Mouse (Mus musculus): ENCODE results near the gene Nelfcd. TPM values are rescaled to one million over a fixed set of nuclear protein-coding genes. Genes with fewer than 3 reads are reported as not detected.

Gene Nelfcd
- polyA plus RNA-seq, 2 experiments, result 109 to 118 TPM

DNA sequence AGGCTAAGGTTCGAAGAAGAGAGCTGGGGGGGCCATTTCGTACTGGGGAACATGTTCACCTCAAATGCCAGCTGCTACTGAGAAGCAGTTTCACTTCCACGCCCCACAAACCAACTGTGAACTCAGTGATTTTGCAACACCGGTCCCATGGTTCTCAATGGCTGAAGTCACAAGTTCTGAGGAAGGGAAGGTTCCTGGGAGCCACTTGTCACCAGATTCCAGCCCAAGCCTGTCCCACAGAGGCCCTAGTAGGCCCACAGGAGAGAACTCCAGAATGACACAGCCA lies 22.0 kb downstream of the Nelfcd start:
- WGBS, result 97% methylated on average over 4 of the region's 4 CpGs
- TF ChIP-seq POLR2A (IDR thresholded peaks at IDR 0.05; ENCODE audit: borderline replicate concordance, extremely low read depth, insufficient read depth, insufficient read length), result no peak
- DNase-seq (ENCODE audit: low spot score) (no peak), ATAC-seq (ENCODE audit: low FRiP score, low read depth) (no peak)
- peaks cover 17% of the 10 kb centered on the region for H3K4me1 ChIP-seq (ENCODE audit: control insufficient read depth, insufficient read depth, low read length)
- H3K4me2 ChIP-seq (replicated peaks; ENCODE audit: low read depth, low read length, severe bottlenecking), result peak overlapping the region; percentile 73
- no peak overlapping the region; the same call in 1 of the 2 replicates for H3K4me3 ChIP-seq (replicated peaks; ENCODE audit: low read length)
- H3K27ac ChIP-seq (replicated peaks; ENCODE audit: low read depth, low read length), result no peak overlapping the region
- H3K9me3 ChIP-seq (ENCODE audit: control insufficient read depth, low read length), result no peaks in the 10 kb centered on the region
- H3K27me3 ChIP-seq (ENCODE audit: control insufficient read depth, insufficient read depth, low read length), result no peaks in the 10 kb centered on the region
- no peak overlapping the region for H3K9ac ChIP-seq (ENCODE audit: low read depth, low read length, severe bottlenecking)
- H3K36me3 ChIP-seq (ENCODE audit: control insufficient read depth, insufficient read depth, low read length), result peaks cover 27% of the 10 kb centered on the region

GRCm38 (mm10) chr2:174438181-174438580 lies 22.6 kb downstream of the Nelfcd start:
- ATAC-seq (ENCODE audit: low FRiP score, low read depth) (no peak), DNase-seq (ENCODE audit: low spot score) (no peak)
- H3K4me2 ChIP-seq (replicated peaks; ENCODE audit: low read depth, low read length, severe bottlenecking), result peak overlapping the region; percentile 73
- peaks cover 21% of the 10 kb centered on the region for H3K4me1 ChIP-seq (ENCODE audit: control insufficient read depth, insufficient read depth, low read length)
- H3K27me3 ChIP-seq (ENCODE audit: control insufficient read depth, insufficient read depth, low read length), result no peaks in the 10 kb centered on the region
- H3K9me3 ChIP-seq (ENCODE audit: control insufficient read depth, low read length), result no peaks in the 10 kb centered on the region
- H3K4me3 ChIP-seq (replicated peaks; ENCODE audit: low read length), result peak overlapping the region; percentile 49
- no peak for TF ChIP-seq POLR2A (IDR thresholded peaks at IDR 0.05; ENCODE audit: borderline replicate concordance, extremely low read depth, insufficient read depth, insufficient read length)
- peaks cover 22% of the 10 kb centered on the region; the same call in 1 of the 2 replicates for H3K36me3 ChIP-seq (ENCODE audit: control insufficient read depth, insufficient read depth, low read length)
- 74% methylated on average over 11 of the region's 11 CpGs for WGBS
- H3K27ac ChIP-seq (replicated peaks; ENCODE audit: low read depth, low read length), result no peak overlapping the region
- peak overlapping the region; percentile 65 for H3K9ac ChIP-seq (ENCODE audit: low read depth, low read length, severe bottlenecking)

DNA sequence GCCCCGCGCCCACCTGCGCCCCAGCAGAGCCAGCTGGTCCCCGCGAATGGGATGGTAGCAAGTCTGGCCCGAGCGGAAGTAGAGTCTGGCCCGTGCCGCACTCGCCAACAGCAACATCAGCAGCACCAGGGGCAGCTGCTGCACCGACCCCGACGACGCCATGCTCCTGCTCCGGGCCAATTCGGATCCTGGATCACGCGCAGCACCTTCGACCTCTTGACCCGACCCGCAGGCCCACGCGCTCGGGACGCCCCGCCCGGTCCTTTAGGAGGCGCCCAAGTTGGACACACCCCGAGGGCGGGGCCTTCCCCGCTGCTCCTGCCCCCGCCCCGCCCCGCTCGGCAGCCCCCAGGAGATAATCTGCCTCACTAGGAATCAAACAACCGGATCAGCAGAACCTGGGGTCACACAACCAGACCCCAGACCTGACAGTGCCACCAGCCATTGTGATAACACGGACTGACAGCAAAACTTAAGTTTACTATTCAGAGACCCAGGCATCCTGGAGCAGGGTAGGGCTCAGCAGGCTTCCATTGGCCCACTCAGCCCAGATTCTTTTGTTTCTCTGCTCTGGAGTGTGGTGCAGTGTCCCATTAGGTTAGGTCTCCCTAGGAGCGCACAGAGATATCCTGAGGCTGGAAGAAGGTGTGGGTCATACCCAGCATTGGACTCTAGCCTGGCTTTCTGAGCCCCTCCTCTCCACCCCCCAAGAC lies 23.3 kb downstream of the Nelfcd start, which contains the start of gene Ctsz:
Gene Ctsz, minus strand, starts transcription at position 303 of the 713 bp plus-strand sequence.
- H3K27ac ChIP-seq (replicated peaks; ENCODE audit: low read depth, low read length), result no peak within 1 kb of the TSS
- H3K27me3 ChIP-seq (ENCODE audit: control insufficient read depth, insufficient read depth, low read length), result no peaks in the 10 kb centered on the region
- H3K4me2 ChIP-seq (replicated peaks; ENCODE audit: low read depth, low read length, severe bottlenecking), result peak within 1 kb of the TSS; percentile 73
- H3K9me3 ChIP-seq (ENCODE audit: control insufficient read depth, low read length), result no peaks in the 10 kb centered on the region
- WGBS, result under 1% methylated on average over 34 of the region's 38 CpGs
- peak within 1 kb of the TSS; percentile 65 for H3K9ac ChIP-seq (ENCODE audit: low read depth, low read length, severe bottlenecking)
- 0 out of 2 replicates have a peak, but pooled peaks cover 16% of the 10 kb centered on the region for H3K36me3 ChIP-seq (ENCODE audit: control insufficient read depth, insufficient read depth, low read length)
- DNase-seq (ENCODE audit: low spot score), result peak; percentile 73
- H3K4me1 ChIP-seq (ENCODE audit: control insufficient read depth, insufficient read depth, low read length), result peaks cover 23% of the 10 kb centered on the region
- TF ChIP-seq POLR2A (IDR thresholded peaks at IDR 0.05; ENCODE audit: borderline replicate concordance, extremely low read depth, insufficient read depth, insufficient read length), result 0 out of 2 replicates have a peak, but pooled peaks have one; percentile 8
- ATAC-seq (ENCODE audit: low FRiP score, low read depth), result peak; percentile 72
- peak within 1 kb of the TSS; percentile 49 for H3K4me3 ChIP-seq (replicated peaks; ENCODE audit: low read length)

DNA sequence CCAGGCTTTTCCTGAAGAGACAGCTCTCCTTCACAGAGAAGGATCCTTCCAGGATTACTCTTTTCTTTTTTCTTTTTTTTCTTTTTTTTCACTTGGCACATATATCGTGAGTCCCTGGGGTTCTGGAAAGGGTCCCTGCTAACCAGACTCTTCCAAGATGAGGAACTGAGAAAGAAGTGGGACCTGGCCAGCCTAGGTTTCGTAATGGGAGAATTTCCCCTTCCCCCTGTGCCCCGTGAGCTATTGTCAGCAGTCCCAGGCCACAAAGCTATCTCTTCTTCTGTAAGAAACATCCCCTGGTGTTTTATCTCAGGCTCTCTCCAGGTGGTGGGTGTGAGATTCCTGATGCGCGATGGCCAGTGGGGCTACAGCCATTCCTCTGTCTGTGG lies 23.8 kb downstream of the Nelfcd start:
- Histone ChIP-seq H3K9ac (ENCODE audit: low read depth, low read length, severe bottlenecking) (peak overlapping the region; percentile 65; the same call in 1 of the 2 replicates), H3K4me2 (replicated peaks; ENCODE audit: low read depth, low read length, severe bottlenecking) (peak overlapping the region; percentile 73), H3K4me3 (replicated peaks; ENCODE audit: low read length) (peak overlapping the region; percentile 49), H3K36me3 (ENCODE audit: control insufficient read depth, insufficient read depth, low read length) (0 out of 2 replicates have a peak, but pooled peaks cover 16% of the 10 kb centered on the region), H3K27me3 (ENCODE audit: control insufficient read depth, insufficient read depth, low read length) (no peaks in the 10 kb centered on the region), H3K4me1 (ENCODE audit: control insufficient read depth, insufficient read depth, low read length) (peaks cover 23% of the 10 kb centered on the region), H3K9me3 (ENCODE audit: control insufficient read depth, low read length) (no peaks in the 10 kb centered on the region), H3K27ac (replicated peaks; ENCODE audit: low read depth, low read length) (no peak overlapping the region)
- 65% methylated on average over 5 of the region's 5 CpGs for WGBS
- no peak for TF ChIP-seq POLR2A (IDR thresholded peaks at IDR 0.05; ENCODE audit: borderline replicate concordance, extremely low read depth, insufficient read depth, insufficient read length)
- DNase-seq (ENCODE audit: low spot score), result no peak
- no peak for ATAC-seq (ENCODE audit: low FRiP score, low read depth)

DNA sequence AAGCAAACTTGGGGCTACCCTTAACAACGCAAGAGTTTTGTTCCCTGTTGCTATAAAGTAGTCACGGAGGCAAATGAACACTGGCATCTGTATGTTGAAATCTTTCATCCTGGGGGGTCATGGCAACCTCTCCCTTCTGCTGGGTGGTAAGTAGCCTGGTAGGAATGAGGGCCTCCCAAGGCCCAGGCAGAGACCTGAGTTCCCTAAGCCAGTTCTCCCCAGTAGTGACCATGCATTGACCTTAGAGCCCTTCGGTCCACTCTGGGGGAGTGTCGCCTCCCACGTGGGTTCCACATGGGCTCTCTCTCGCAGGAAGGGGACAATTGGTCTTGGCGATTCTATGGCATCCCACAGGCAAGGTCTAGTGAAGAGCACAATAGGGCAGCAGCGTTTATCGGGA lies 24.4 kb downstream of the Nelfcd start:
- Histone ChIP-seq H3K9ac (ENCODE audit: low read depth, low read length, severe bottlenecking) (no peak overlapping the region), H3K27ac (replicated peaks; ENCODE audit: low read depth, low read length) (no peak overlapping the region), H3K4me3 (replicated peaks; ENCODE audit: low read length) (no peak overlapping the region), H3K36me3 (ENCODE audit: control insufficient read depth, insufficient read depth, low read length) (0 out of 2 replicates have a peak, but pooled peaks cover 13% of the 10 kb centered on the region), H3K9me3 (ENCODE audit: control insufficient read depth, low read length) (no peaks in the 10 kb centered on the region), H3K4me1 (ENCODE audit: control insufficient read depth, insufficient read depth, low read length) (peaks cover 23% of the 10 kb centered on the region), H3K27me3 (ENCODE audit: control insufficient read depth, insufficient read depth, low read length) (no peaks in the 10 kb centered on the region), H3K4me2 (replicated peaks; ENCODE audit: low read depth, low read length, severe bottlenecking) (no peak overlapping the region)
- no peak for TF ChIP-seq POLR2A (IDR thresholded peaks at IDR 0.05; ENCODE audit: borderline replicate concordance, extremely low read depth, insufficient read depth, insufficient read length)
- DNase-seq (ENCODE audit: low spot score), result no peak
- no peak for ATAC-seq (ENCODE audit: low FRiP score, low read depth)
- 88% methylated on average over 9 of the region's 9 CpGs for WGBS
